Mouse (Mus musculus) T-helper 1 cell (primary cell): Measurements from ENCODE around the gene Olfr322.
"Not testable (repeated sequence)": the region's sequence is repeated elsewhere in the genome, so short reads cannot be mapped to it uniquely, and the experiment has no call there.

Source experiments
- in situ Hi-C: fragments of 300-600 bp; cut with MboI, MseI; formaldehyde crosslinking; loops from one replicate; pipeline ENCODE4 v1.15.1; 2025; ENCODE audit warnings: high pct_unique_total_duplicates

The Olfr322 gene

DNA sequence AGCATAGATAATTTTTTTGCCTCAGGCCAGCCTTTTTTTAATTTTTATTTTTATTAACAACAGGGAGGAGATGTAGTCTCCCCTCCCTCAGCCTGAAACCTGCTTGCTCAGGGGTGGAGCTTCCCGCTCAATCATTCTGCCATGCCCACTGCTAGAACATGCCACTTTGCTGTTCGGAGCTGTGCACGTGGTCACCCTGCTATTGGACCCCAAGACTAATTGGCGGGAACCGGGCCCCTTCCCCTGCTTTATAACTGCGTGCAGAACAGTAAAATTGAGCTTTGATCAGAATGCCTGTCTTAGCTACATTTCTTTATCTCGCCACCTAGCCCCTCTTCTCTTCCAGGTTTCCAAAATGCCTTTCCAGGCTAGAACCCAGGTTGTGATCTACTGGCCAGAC lies 59.1 kb downstream of the Olfr322 start:
- in situ Hi-C loops: not testable (repeated sequence)
